Mouse (Mus musculus) mouse trophoblast stem cell (cell line): ENCODE data around the gene Nucb1.
"Not testable (repeated sequence)": the region's sequence is repeated elsewhere in the genome, so short reads cannot be mapped to it uniquely, and the experiment has no call there.

ENCODE experiments used
- in situ Hi-C, 2 experiments: fragments of 300-500 bp; cut with MseI, MboI; formaldehyde crosslinking; loops; 2 replicates in 1 of 2; 3 replicates in 1 of 2; pipeline ENCODE4 v1.15.1; 2025

Gene Nucb1

GRCm38 (mm10) chr7:45462868-45463267 lies 47.3 kb downstream of the Nucb1 start:
- in situ Hi-C loops: not testable (repeated sequence)

GRCm38 (mm10) chr7:45462325-45462724 lies 47.9 kb downstream of the Nucb1 start:
- in situ Hi-C loops: no loop called here

GRCm38 (mm10) chr7:45461781-45462180 lies 48.4 kb downstream of the Nucb1 start:
- in situ Hi-C loops: no loop called here

- in situ Hi-C loops: no loop called here
Observed at GRCm38 (mm10) chr7:45461326-45461725, 48.9 kb downstream of the Nucb1 start.

GRCm38 (mm10) chr7:45460860-45461314 lies 49.3 kb downstream of the Nucb1 start:
- in situ Hi-C loops: no loop called here

- in situ Hi-C loops: no loop called here
Observed at GRCm38 (mm10) chr7:45460377-45460776, 49.8 kb downstream of the Nucb1 start.

- in situ Hi-C loops: loop anchor here in 1 of 2 experiments (10.0 kb wide), 1 partner anchor 55 kb away; the partner anchor contains the start of gene Nucb1
Observed at GRCm38 (mm10) chr7:45459564-45460140, 50.6 kb downstream of the Nucb1 start, which contains the start of gene Ftl1. Gene Ftl1 (minus strand): TSS chr7:45459884.

GRCm38 (mm10) chr7:45458748-45459563 lies 51.2 kb downstream of the Nucb1 start:
- in situ Hi-C loops: loop anchor here in 1 of 2 experiments (10.0 kb wide), 1 partner anchor 56 kb away; the partner anchor contains the start of gene Nucb1

- in situ Hi-C loops: loop anchor here in 1 of 2 experiments (10.0 kb wide), 1 partner anchor 57 kb away; the partner anchor contains the start of gene Nucb1
Observed at GRCm38 (mm10) chr7:45457204-45458060, 52.8 kb downstream of the Nucb1 start.

- in situ Hi-C loops: loop anchor here in 1 of 2 experiments (10.0 kb wide), 1 partner anchor 58 kb away; the partner anchor contains the start of gene Nucb1
Observed at GRCm38 (mm10) chr7:45456721-45457203, 53.4 kb downstream of the Nucb1 start.

GRCm38 (mm10) chr7:45455932-45456696 lies 54.1 kb downstream of the Nucb1 start:
- in situ Hi-C loops: loop anchor here in 1 of 2 experiments (10.0 kb wide), 1 partner anchor 59 kb away; the partner anchor contains the start of gene Nucb1

GRCm38 (mm10) chr7:45454971-45455370 lies 55.2 kb downstream of the Nucb1 start:
- in situ Hi-C loops: loop anchor here in 1 of 2 experiments (10.0 kb wide), 1 partner anchor 60 kb away; the partner anchor contains the start of gene Nucb1

GRCm38 (mm10) chr7:45451344-45451982 lies 58.7 kb downstream of the Nucb1 start:
- in situ Hi-C loops: loop anchor here in 1 of 2 experiments (10.0 kb wide), 1 partner anchor 63 kb away; the partner anchor contains the start of gene Nucb1

GRCm38 (mm10) chr7:45449974-45450373 lies 60.2 kb downstream of the Nucb1 start:
- in situ Hi-C loops: loop anchor here (5.0 to 10.0 kb wide), 2 partner anchors 43 to 65 kb away; partner anchors contain the start of genes Kcna7 (in 1 of the 2) and Nucb1 (in 1 of the 2)

- in situ Hi-C loops: loop anchor here in 1 of 2 experiments (5.0 kb wide), 1 partner anchor 40 kb away; the partner anchor contains the start of gene Kcna7
Observed at GRCm38 (mm10) chr7:45447325-45447990, 62.7 kb downstream of the Nucb1 start.

- in situ Hi-C loops: loop anchor here in 1 of 2 experiments (5.0 kb wide), 1 partner anchor 39 kb away; the partner anchor contains the start of gene Kcna7
Observed at GRCm38 (mm10) chr7:45446589-45446988, 63.6 kb downstream of the Nucb1 start.

- in situ Hi-C loops: no loop called here
Observed at GRCm38 (mm10) chr7:45443526-45444420, 66.4 kb downstream of the Nucb1 start.
